Mouse (Mus musculus) embryonic facial prominence, embryonic 12.5 days (tissue): ENCODE measurements around the gene Zfp607a. TPM values are rescaled to one million over a fixed set of nuclear protein-coding genes. Genes with fewer than 3 reads are reported as not detected.
"Not testable (repeated sequence)": the region's sequence is repeated elsewhere in the genome, so short reads cannot be mapped to it uniquely, and the experiment has no call there.

Source experiments
- ATAC-seq: fragments of 200-750 bp; cut with Nextera tagmentation; 2 replicates; pipeline ENCODE4 v1.8.0; 2017; ENCODE audit not compliant: insufficient number of reproducible peaks, insufficient read depth, low FRiP score, low TSS enrichment
- H3K27ac ChIP-seq: fragments of 300-500 bp; sonication (generic); 2 replicates; pipeline ENCODE4 v1.5.1; 2016; ENCODE audit warnings: mild to moderate bottlenecking
- H3K27me3 ChIP-seq: fragments of 300-500 bp; sonication (generic); 2 replicates; pipeline ENCODE4 v1.6.1; 2016; ENCODE audit warnings: mild to moderate bottlenecking, moderate library complexity
- H3K36me3 ChIP-seq: fragments of 300-500 bp; sonication (generic); 2 replicates; pipeline ENCODE4 v1.6.1; 2016; ENCODE audit warnings: mild to moderate bottlenecking
- H3K4me1 ChIP-seq: fragments of 300-500 bp; sonication (generic); 2 replicates; pipeline ENCODE4 v1.6.1; 2016
- H3K4me2 ChIP-seq: fragments of 300-500 bp; sonication (generic); replicated peaks from 2 replicates; pipeline ENCODE4 v1.6.1; 2016; ENCODE audit warnings: mild to moderate bottlenecking, moderate library complexity
- H3K4me3 ChIP-seq: fragments of 300-500 bp; sonication (generic); 2 replicates; pipeline ENCODE4 v1.5.1; 2016; ENCODE audit warnings: mild to moderate bottlenecking
- H3K9ac ChIP-seq: fragments of 300-500 bp; sonication (generic); 2 replicates; pipeline ENCODE4 v1.6.1; 2016; ENCODE audit warnings: mild to moderate bottlenecking, moderate library complexity
- H3K9me3 ChIP-seq: fragments of 300-500 bp; sonication (generic); 2 replicates; pipeline ENCODE4 v1.6.1; 2016; ENCODE audit warnings: mild to moderate bottlenecking, moderate library complexity
- WGBS: fragments of 180-500 bp; shearing (Covaris S2); methylation state at CpG from one replicate; pipeline ENCODE4 v1.1.7; 2016; 5-methylcytosine and 5-hydroxymethylcytosine counted together
- polyA plus RNA-seq: library from polyadenylated mRNA; unstranded; fragments of >200 nt; fragmentation: Nextera tagmentation; extraction: Ambion mirVana; gene quantifications from 2 replicates; pipeline ENCODE4 v1.2.1, GENCODE M21; 2016

Gene Zfp607a
- polyA plus RNA-seq, 1 experiment from 2014 or later, result 3.9 TPM

- not testable (repeated sequence) for H3K27me3 ChIP-seq, H3K4me2 ChIP-seq, H3K4me3 ChIP-seq, ATAC-seq, H3K4me1 ChIP-seq, H3K9ac ChIP-seq, H3K27ac ChIP-seq, H3K9me3 ChIP-seq
- WGBS, result 90% methylated on average over 5 of the region's 5 CpGs
- H3K36me3 ChIP-seq, result peaks cover 29% of the 10 kb centered on the region
Measured at GRCm38 (mm10) chr7:27862578-27862977, 5.3 kb downstream of the Zfp607a start.

DNA sequence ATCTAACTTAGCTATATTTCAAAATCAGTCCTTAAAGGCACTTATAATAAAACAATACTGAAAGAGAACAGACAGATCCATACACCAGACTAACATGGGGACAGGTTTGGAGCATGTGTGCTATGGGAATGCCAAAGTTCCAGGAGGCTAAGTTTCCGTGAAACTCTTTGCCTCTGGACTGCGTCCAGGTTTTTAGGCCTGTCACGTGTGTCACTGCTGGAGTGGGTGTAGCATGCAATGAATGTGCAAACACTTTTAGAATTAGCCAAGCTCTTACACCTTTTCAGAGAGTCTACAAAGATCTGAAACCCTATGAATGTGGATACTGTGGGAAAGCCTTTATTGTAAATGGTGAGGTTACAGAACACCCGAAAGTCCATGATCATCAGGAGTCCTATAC is 24.4 kb downstream of the Zfp607a start:
- Histone ChIP-seq H3K4me1 (no peaks in the 10 kb centered on the region), H3K4me2 (no peak overlapping the region), H3K4me3 (no peak overlapping the region), H3K9me3 (no peaks in the 10 kb centered on the region), H3K9ac (no peak overlapping the region), H3K27ac (no peak overlapping the region), H3K36me3 (peaks cover 34% of the 10 kb centered on the region), H3K27me3 (no peaks in the 10 kb centered on the region)
- 94% methylated on average over 4 of the region's 4 CpGs for WGBS
- no peak for ATAC-seq

DNA sequence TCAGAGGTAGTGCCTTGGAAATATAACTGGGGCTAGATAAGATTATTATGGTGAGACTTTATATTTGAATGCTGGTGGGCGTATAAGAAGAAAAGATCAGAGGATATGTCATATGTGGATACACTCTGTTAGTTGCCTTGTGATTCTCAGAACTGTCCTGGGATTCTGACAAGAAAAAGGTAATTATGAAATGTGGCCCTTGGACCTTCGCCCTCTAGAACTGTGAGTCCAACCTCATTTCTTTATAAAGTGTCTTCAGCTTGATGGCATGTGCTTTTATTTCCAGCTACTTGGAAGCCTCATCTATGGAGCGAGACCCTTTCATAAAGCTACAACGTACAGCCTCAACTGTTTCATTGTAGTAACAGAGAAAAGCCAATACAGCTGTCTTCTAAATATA is 43.3 kb downstream of the Zfp607a start:
- Histone ChIP-seq H3K27ac (no peak overlapping the region), H3K4me1 (no peaks in the 10 kb centered on the region), H3K4me3 (no peak overlapping the region), H3K27me3 (no peaks in the 10 kb centered on the region), H3K9ac (no peak overlapping the region), H3K4me2 (no peak overlapping the region), H3K36me3 (0 out of 2 replicates have a peak, but pooled peaks cover 2% of the 10 kb centered on the region), H3K9me3 (peaks cover 7% of the 10 kb centered on the region)
- no peak for ATAC-seq
- 89% methylated on average over 4 of the region's 4 CpGs for WGBS

DNA sequence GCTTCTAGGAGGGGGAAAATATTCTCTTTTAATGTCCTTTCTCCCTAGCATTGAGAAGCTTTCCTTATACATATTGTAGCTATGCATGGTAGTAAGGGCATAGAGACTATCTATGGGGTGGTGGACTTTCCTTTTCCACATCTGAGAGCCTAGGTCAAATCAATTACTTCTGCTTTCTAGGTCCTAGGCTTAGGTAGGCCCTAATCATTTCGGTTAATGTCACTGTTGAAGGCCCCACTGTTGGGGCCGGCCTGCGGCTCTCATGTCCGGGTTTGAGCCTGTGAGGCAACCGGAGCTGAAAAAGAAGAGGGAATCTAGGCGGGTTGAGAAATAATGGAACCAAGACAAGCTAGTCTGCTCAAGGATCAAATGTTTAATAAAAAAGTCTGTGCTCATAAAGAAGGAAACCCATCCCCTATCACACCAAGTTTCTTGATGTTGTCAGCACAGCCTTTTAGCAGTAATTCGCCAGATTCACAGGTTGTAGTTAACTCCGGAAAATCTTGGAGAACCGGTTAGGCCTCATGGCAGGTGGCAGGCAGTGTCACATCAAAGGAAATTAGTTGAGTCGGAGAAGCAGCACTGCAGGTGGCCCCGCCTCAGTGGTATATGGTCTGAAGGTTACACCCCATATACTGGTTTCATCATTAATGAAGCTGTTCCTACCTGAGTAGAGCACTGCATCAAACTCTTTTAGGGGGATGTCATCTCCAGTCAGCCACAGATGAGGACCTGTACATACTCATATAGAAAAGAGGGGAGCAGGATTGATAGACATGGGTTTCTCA is 47.9 kb downstream of the Zfp607a start:
- no peak overlapping the region for H3K4me2 ChIP-seq
- 71% methylated on average over 11 of the region's 11 CpGs for WGBS
- no peak overlapping the region for H3K4me3 ChIP-seq
- no peak overlapping the region for H3K27ac ChIP-seq
- H3K27me3 ChIP-seq, result no peaks in the 10 kb centered on the region
- no peak overlapping the region for H3K9ac ChIP-seq
- H3K36me3 ChIP-seq, result peaks cover 14% of the 10 kb centered on the region; the same call in 1 of the 2 replicates
- H3K4me1 ChIP-seq, result no peaks in the 10 kb centered on the region
- ATAC-seq, result no peak
- peaks cover 7% of the 10 kb centered on the region for H3K9me3 ChIP-seq

DNA sequence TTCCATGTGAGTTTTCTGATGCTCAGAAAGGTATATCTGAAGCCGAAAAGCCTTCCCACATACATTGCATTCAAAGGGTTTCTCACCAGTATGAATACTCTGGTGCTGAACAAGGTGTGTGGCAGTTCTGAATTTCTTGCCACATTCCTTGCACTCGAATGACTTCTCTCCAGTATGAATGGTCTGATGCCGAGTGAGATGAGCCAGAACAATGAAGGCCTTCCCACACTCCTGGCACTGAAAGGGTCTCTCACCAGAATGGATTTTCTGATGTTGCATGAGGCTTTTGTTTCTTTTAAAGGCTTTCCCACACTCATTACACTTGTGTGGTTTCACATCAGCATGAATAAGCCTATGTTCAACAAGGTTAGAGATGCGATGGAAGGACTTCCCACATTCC is 53.6 kb downstream of the Zfp607a start:
- H3K27me3 ChIP-seq, H3K27ac ChIP-seq, ATAC-seq, H3K9me3 ChIP-seq, H3K9ac ChIP-seq, H3K4me3 ChIP-seq, H3K4me2 ChIP-seq, H3K4me1 ChIP-seq: not testable (repeated sequence)
- H3K36me3 ChIP-seq, result peaks cover 34% of the 10 kb centered on the region
- WGBS, result 92% methylated on average over 3 of the region's 4 CpGs

- H3K9ac ChIP-seq, H3K4me2 ChIP-seq, H3K27ac ChIP-seq, ATAC-seq, H3K9me3 ChIP-seq, H3K4me1 ChIP-seq, H3K4me3 ChIP-seq, H3K27me3 ChIP-seq: not testable (repeated sequence)
- peaks cover 11% of the 10 kb centered on the region; the same call in 1 of the 2 replicates for H3K36me3 ChIP-seq
- 42% methylated on average over 4 of the region's 4 CpGs for WGBS
Measured at GRCm38 (mm10) chr7:27927041-27927440, 69.7 kb downstream of the Zfp607a start.

- Histone ChIP-seq H3K36me3 (peaks cover 7% of the 10 kb centered on the region; the same call in 1 of the 2 replicates), H3K9ac (peak within 1 kb of the TSS; percentile 64), H3K27me3 (no peaks in the 10 kb centered on the region), H3K4me3 (peak within 1 kb of the TSS; percentile 66), H3K4me1 (peaks cover 6% of the 10 kb centered on the region; the same call in 1 of the 2 replicates), H3K9me3 (no peaks in the 10 kb centered on the region), H3K4me2 (peak within 1 kb of the TSS; percentile 65), H3K27ac (no peak within 1 kb of the TSS)
- WGBS, result 4% methylated on average over 40 of the region's 40 CpGs
- ATAC-seq, result peak; percentile 64; the same call in 1 of the 2 replicates
Measured at GRCm38 (mm10) chr7:27928818-27929695, 71.7 kb downstream of the Zfp607a start, which contains the start of gene Zfp974. Gene Zfp974 (minus strand): TSS chr7:27929460.

Other genes starting within 250 kb of the Zfp607a start
- 2.5 and 3.6 TPM in 2 replicates for gene Ttc9b, start 203.6 kb upstream of the Zfp607a start, polyA plus RNA-seq
- 14.0 and 16.6 TPM in 2 replicates for gene Map3k10, start 182.9 kb upstream of the Zfp607a start, polyA plus RNA-seq
- gene Zfp607b, start 168.2 kb upstream of the Zfp607a start, polyA plus RNA-seq, result 4.0 and 5.8 TPM in 2 replicates
- gene Zfp60, start 126.1 kb upstream of the Zfp607a start, polyA plus RNA-seq, result 55.8 and 57.1 TPM in 2 replicates
- 2.2 and 3.1 TPM in 2 replicates for gene Zfp626, start 50.3 kb upstream of the Zfp607a start, polyA plus RNA-seq
- gene Zfp59, start 18.9 kb upstream of the Zfp607a start, polyA plus RNA-seq, result 9.4 and 10.5 TPM in 2 replicates
- 11.4 and 12.3 TPM in 2 replicates for gene Zfp974, start 71.9 kb downstream of the Zfp607a start, polyA plus RNA-seq
- gene Zfp780b, start 121.6 kb downstream of the Zfp607a start, polyA plus RNA-seq, result 23.4 and 24.8 TPM in 2 replicates
- 5.2 and 6.6 TPM in 2 replicates for gene Zfp850, start 156.6 kb downstream of the Zfp607a start, polyA plus RNA-seq
- gene Psmc4, start 192.6 kb downstream of the Zfp607a start, polyA plus RNA-seq, result 347 and 354 TPM in 2 replicates
- gene Fcgbp, start 213.7 kb downstream of the Zfp607a start, polyA plus RNA-seq, result 0.40 and 0.73 TPM in 2 replicates